Mouse (Mus musculus) lung, postnatal 36 days (tissue): Measurements from ENCODE around the gene Abl1.

ENCODE experiments used
- DNase-seq: peaks from one replicate; pipeline ENCODE4 v3.0.0; 2022; ENCODE audit warnings: mixed read lengths

Gene Abl1

GRCm38 (mm10) chr2:31746835-31747234, 58.7 kb downstream of the Abl1 start:
- no peak for DNase-seq

GRCm38 (mm10) chr2:31749046-31749709, 61.0 kb downstream of the Abl1 start:
- peak; percentile 56 for DNase-seq

GRCm38 (mm10) chr2:31750133-31750532, 62.0 kb downstream of the Abl1 start:
- no peak for DNase-seq

GRCm38 (mm10) chr2:31757472-31757871, 69.3 kb downstream of the Abl1 start:
- DNase-seq = no peak

GRCm38 (mm10) chr2:31758966-31759365, 70.8 kb downstream of the Abl1 start:
- no peak for DNase-seq

- peak; percentile 91 for DNase-seq
Observed at GRCm38 (mm10) chr2:31759751-31760460, 71.7 kb downstream of the Abl1 start.

- DNase-seq = no peak
Observed at GRCm38 (mm10) chr2:31760486-31760885, 72.3 kb downstream of the Abl1 start.

GRCm38 (mm10) chr2:31761115-31761531, 72.9 kb downstream of the Abl1 start:
- no peak for DNase-seq

GRCm38 (mm10) chr2:31761585-31761984, 73.4 kb downstream of the Abl1 start:
- DNase-seq = peak; percentile 58

- no peak for DNase-seq
Observed at GRCm38 (mm10) chr2:31762155-31762554, 74.0 kb downstream of the Abl1 start.

GRCm38 (mm10) chr2:31762853-31763252, 74.7 kb downstream of the Abl1 start:
- DNase-seq = no peak

GRCm38 (mm10) chr2:31763271-31763670, 75.1 kb downstream of the Abl1 start:
- DNase-seq = no peak

- no peak for DNase-seq
Observed at GRCm38 (mm10) chr2:31767104-31767503, 78.9 kb downstream of the Abl1 start.

- peak; percentile 63 for DNase-seq
Observed at GRCm38 (mm10) chr2:31767815-31768214, 79.6 kb downstream of the Abl1 start.

GRCm38 (mm10) chr2:31769115-31769514, 80.9 kb downstream of the Abl1 start:
- DNase-seq = no peak

- DNase-seq = peak; percentile 82
Observed at GRCm38 (mm10) chr2:31769631-31770111, 81.5 kb downstream of the Abl1 start.

GRCm38 (mm10) chr2:31770781-31771441, 82.7 kb downstream of the Abl1 start:
- peak; percentile 90 for DNase-seq

- no peak for DNase-seq
Observed at GRCm38 (mm10) chr2:31776479-31776878, 88.3 kb downstream of the Abl1 start.

GRCm38 (mm10) chr2:31779258-31779657, 91.1 kb downstream of the Abl1 start:
- DNase-seq = no peak

GRCm38 (mm10) chr2:31782958-31783602, 94.9 kb downstream of the Abl1 start:
- DNase-seq = no peak

- DNase-seq = peak; percentile 95
Observed at GRCm38 (mm10) chr2:31785074-31785473, 96.9 kb downstream of the Abl1 start.

- DNase-seq = peak; percentile 83
Observed at GRCm38 (mm10) chr2:31787029-31787428, 98.9 kb downstream of the Abl1 start.

GRCm38 (mm10) chr2:31788227-31788626, 100.1 kb downstream of the Abl1 start:
- no peak for DNase-seq
